Mouse (Mus musculus): ENCODE measurements around the gene Mapkap1. TPM values are rescaled to one million over a fixed set of nuclear protein-coding genes. Genes with fewer than 3 reads are reported as not detected.

The Mapkap1 gene
- polyA plus RNA-seq, 1 experiment: 52.5 TPM

DNA sequence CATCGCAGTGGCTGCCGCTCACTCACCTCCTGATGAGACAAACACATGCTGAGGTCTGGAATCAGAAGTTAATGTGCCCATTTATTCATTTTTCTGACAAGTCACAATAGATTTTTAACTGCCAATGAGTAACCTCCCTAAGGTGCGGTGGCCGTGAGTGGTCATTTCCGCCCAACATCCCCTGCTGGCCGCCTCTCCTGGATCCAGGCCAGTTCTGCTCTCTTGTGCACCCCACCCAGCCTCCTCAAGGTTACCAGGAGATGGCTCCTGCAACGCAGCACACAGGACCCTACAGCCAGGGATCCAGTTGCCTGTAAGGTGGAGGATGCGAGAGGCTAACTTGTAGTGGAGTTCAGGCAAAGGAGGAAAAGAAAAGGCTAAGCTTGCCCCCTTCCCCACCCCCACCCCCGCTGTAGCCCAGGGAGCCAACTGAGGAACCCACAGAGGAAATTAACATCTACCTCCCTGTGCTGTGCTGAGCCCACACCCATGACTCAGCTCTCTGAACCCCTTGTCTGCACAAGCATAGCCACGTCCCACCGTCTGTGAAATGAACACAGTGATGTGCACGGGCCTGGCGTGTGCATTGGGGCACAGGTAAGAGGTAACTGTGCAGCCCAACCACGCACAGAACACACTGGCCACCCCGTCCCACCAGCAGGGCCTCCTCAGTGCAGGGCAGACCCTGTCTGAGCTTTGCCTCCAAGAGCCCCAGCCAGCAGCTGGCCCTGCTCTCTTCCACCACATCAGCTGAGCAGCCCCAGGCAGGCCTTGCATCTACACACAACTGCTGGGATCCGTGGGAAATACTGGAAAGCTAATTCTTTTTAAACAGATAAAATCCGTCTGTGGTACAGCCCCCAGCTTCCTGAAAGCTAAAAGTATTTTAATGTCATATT is 221.0 kb downstream of the Mapkap1 start:
- WGBS: 78% methylated on average over 17 of the region's 17 CpGs
- Histone ChIP-seq H3K27ac (ENCODE audit: insufficient read depth, low read depth, low read length) (no peak overlapping the region), H3K4me3 (ENCODE audit: low read depth, low read length) (no peak overlapping the region), H3K27me3 (ENCODE audit: control insufficient read depth, insufficient read depth, low read length) (no peaks in the 10 kb centered on the region), H3K4me1 (ENCODE audit: control insufficient read depth, insufficient read depth, insufficient read length, low read length) (peaks cover 3% of the 10 kb centered on the region; the same call in 1 of the 2 replicates), H3K36me3 (ENCODE audit: control insufficient read depth, insufficient read depth, low read length) (peaks cover 24% of the 10 kb centered on the region)
- TF ChIP-seq POLR2A (IDR thresholded peaks at IDR 0.05; ENCODE audit: low read depth, low read length) (no peak), CTCF (IDR thresholded peaks at IDR 0.05; ENCODE audit: extremely low read depth, insufficient read length, insufficient replicate concordance, low read depth, low read length) (no peak)

GRCm38 (mm10) chr2:34628903-34629540 is 222.5 kb downstream of the Mapkap1 start:
- no peak overlapping the region for H3K27ac ChIP-seq (ENCODE audit: insufficient read depth, low read depth, low read length)
- 69% methylated on average over 4 of the region's 4 CpGs for WGBS

DNA sequence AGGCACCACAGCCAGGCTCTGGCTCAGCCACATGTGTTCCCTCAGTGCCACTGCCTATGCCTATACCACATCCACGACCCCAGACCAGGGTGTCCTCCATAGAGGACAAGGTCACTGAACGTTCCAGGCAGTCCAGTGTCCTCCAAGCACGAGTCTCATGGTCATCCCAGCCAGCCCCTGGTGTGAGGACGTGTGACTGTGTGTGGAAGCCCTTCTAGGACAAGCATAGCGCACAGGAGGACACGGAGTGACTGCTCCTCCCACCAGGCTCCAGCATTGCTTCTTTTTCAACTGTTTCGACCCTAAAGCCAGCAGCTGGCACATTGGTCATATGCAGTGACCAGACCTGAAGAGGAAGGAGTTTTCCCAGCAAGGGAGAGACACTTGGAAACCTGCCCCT is 223.2 kb downstream of the Mapkap1 start:
- WGBS: 77% methylated on average over 7 of the region's 7 CpGs
- no peak for TF ChIP-seq POLR2A (IDR thresholded peaks at IDR 0.05; ENCODE audit: low read depth, low read length)
- no peak for TF ChIP-seq CTCF (IDR thresholded peaks at IDR 0.05; ENCODE audit: extremely low read depth, insufficient read length, insufficient replicate concordance, low read depth, low read length)
- Histone ChIP-seq H3K36me3 (ENCODE audit: control insufficient read depth, insufficient read depth, low read length) (peaks cover 7% of the 10 kb centered on the region; the same call in 1 of the 2 replicates), H3K4me3 (ENCODE audit: low read depth, low read length) (no peak overlapping the region), H3K4me1 (ENCODE audit: control insufficient read depth, insufficient read depth, insufficient read length, low read length) (peaks cover 3% of the 10 kb centered on the region; the same call in 1 of the 2 replicates), H3K27me3 (ENCODE audit: control insufficient read depth, insufficient read depth, low read length) (no peaks in the 10 kb centered on the region), H3K27ac (ENCODE audit: insufficient read depth, low read depth, low read length) (no peak overlapping the region)

More at GRCm38 (mm10) chr2:34628903-34629540, 222.5 kb downstream of the Mapkap1 start:
- no peak overlapping the region for H3K4me3 ChIP-seq (ENCODE audit: low read depth, low read length)
- H3K27me3 ChIP-seq (ENCODE audit: control insufficient read depth, insufficient read depth, low read length): no peaks in the 10 kb centered on the region
- TF ChIP-seq CTCF (IDR thresholded peaks at IDR 0.05; ENCODE audit: extremely low read depth, insufficient read length, insufficient replicate concordance, low read depth, low read length): no peak
- no peak for TF ChIP-seq POLR2A (IDR thresholded peaks at IDR 0.05; ENCODE audit: low read depth, low read length)
- H3K36me3 ChIP-seq (ENCODE audit: control insufficient read depth, insufficient read depth, low read length): peaks cover 13% of the 10 kb centered on the region; the same call in 1 of the 2 replicates
- H3K4me1 ChIP-seq (ENCODE audit: control insufficient read depth, insufficient read depth, insufficient read length, low read length): peaks cover 3% of the 10 kb centered on the region; the same call in 1 of the 2 replicates

DNA sequence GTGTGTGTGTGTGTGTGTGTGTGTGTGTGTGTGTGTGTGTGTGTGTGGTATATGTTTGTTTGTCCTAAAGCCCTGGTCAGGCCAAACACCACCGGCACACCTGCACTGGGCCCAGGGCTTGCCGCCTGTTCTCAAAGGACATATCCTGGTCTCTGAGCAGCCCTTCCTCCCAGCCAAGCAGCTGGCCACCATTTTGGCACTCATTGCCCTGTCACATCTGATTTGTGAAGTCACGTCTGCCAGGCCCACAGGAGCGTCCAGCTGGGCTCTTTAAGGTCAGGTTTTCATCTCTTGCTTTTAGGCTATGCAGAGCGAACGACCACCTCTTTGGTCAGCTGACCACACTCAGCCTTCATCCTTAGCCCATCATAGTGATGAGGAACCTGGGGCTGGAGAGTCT is 223.9 kb downstream of the Mapkap1 start:
- no peak for TF ChIP-seq POLR2A (IDR thresholded peaks at IDR 0.05; ENCODE audit: low read depth, low read length)
- no peak for TF ChIP-seq CTCF (IDR thresholded peaks at IDR 0.05; ENCODE audit: extremely low read depth, insufficient read length, insufficient replicate concordance, low read depth, low read length)
- 90% methylated on average over 6 of the region's 6 CpGs for WGBS
- no peak overlapping the region for H3K4me3 ChIP-seq (ENCODE audit: low read depth, low read length)

DNA sequence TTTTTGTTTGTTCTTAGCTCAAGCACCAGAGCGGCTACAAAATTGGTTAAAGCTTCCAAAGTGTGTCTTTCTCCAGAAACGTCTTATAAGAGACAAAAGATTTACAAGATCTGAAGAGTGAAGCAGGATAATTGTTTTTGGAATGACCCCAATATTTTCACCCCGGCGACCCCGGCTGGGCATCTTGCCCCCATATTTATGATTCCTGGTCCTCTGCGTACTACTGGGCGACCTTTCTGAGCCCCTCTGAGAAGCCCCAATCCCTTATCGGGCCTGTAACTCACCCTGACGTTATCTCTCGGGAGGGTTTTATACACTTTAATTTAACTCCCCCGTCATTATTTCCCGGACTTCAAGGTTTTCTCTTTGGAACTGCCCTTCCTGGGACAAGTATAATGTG is 225.5 kb downstream of the Mapkap1 start:
- H3K36me3 ChIP-seq (ENCODE audit: control insufficient read depth, insufficient read depth, low read length): no peaks in the 10 kb centered on the region
- no peak overlapping the region for H3K27ac ChIP-seq (ENCODE audit: insufficient read depth, low read depth, low read length)
- no peak overlapping the region for H3K4me3 ChIP-seq (ENCODE audit: low read depth, low read length)
- peaks cover 3% of the 10 kb centered on the region; the same call in 1 of the 2 replicates for H3K4me1 ChIP-seq (ENCODE audit: control insufficient read depth, insufficient read depth, insufficient read length, low read length)
- no peaks in the 10 kb centered on the region for H3K27me3 ChIP-seq (ENCODE audit: control insufficient read depth, insufficient read depth, low read length)
- 63% methylated on average over 12 of the region's 12 CpGs for WGBS
- TF ChIP-seq POLR2A (IDR thresholded peaks at IDR 0.05; ENCODE audit: low read depth, low read length) (no peak), CTCF (IDR thresholded peaks at IDR 0.05; ENCODE audit: extremely low read depth, insufficient read length, insufficient replicate concordance, low read depth, low read length) (no peak)

More for the DNA sequence above, 223.9 kb downstream of the Mapkap1 start:
- Histone ChIP-seq H3K4me1 (ENCODE audit: control insufficient read depth, insufficient read depth, insufficient read length, low read length) (peaks cover 3% of the 10 kb centered on the region; the same call in 1 of the 2 replicates), H3K27me3 (ENCODE audit: control insufficient read depth, insufficient read depth, low read length) (no peaks in the 10 kb centered on the region), H3K27ac (ENCODE audit: insufficient read depth, low read depth, low read length) (no peak overlapping the region), H3K36me3 (ENCODE audit: control insufficient read depth, insufficient read depth, low read length) (peaks cover 2% of the 10 kb centered on the region; the same call in 1 of the 2 replicates)

DNA sequence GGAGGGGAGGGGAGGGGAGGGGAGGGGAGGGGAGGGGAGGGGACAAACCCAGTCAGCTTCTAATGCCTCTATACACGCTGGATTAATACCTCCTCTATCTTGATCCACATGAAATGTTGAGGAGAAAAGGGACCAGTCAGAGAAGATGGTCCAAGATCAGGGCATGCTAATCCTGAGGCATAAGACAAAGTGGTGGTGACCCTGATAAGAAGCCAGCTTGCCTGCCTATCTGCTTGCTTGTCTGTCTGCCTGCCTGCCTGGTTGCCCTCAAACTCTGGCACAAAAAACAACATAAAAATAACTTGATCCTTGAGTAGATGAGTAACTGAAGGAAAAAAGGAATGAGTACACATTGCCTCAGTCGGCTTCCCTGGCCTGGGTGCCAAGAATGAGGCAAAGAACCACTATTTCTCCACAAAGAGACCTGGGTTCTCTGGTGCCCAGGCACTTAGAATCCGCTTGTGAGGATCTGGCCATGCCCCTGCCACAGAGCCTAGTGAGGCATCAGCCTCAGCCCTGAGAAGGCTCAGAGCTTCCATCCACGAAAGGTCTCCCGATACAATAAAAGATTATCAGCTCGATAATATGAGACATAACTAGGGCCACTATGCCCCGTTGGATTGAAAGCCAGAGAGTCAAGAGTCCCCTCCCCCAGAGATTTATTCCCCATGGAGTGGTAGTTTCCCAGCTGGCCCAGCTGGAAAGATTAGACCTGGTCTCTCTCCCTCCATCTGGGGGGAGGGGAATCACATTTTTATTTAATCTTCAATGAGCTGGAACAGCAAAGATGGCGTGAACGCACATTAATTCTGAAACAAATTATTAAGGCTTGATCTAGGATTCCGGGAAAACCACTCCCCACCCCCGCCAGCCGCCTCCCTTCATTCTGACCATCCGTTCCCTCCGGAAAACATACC is 228.9 kb downstream of the Mapkap1 start:
- TF ChIP-seq POLR2A (IDR thresholded peaks at IDR 0.05; ENCODE audit: low read depth, low read length) (no peak), CTCF (IDR thresholded peaks at IDR 0.05; ENCODE audit: extremely low read depth, insufficient read length, insufficient replicate concordance, low read depth, low read length) (no peak)
- no peaks in the 10 kb centered on the region for H3K36me3 ChIP-seq (ENCODE audit: control insufficient read depth, insufficient read depth, low read length)
- H3K4me3 ChIP-seq (ENCODE audit: low read depth, low read length): no peak overlapping the region
- 71% methylated on average over 14 of the region's 14 CpGs for WGBS
- no peak overlapping the region for H3K27ac ChIP-seq (ENCODE audit: insufficient read depth, low read depth, low read length)
- no peaks in the 10 kb centered on the region for H3K27me3 ChIP-seq (ENCODE audit: control insufficient read depth, insufficient read depth, low read length)
- 0 out of 2 replicates have a peak, but pooled peaks cover 4% of the 10 kb centered on the region for H3K4me1 ChIP-seq (ENCODE audit: control insufficient read depth, insufficient read depth, insufficient read length, low read length)

Measured in small intestine, adult 2 months (tissue).